Mouse (Mus musculus): Measurements from ENCODE around the gene Ccdc39. TPM values are rescaled to one million over a fixed set of nuclear protein-coding genes. Genes with fewer than 3 reads are reported as not detected.

Ccdc39 gene
- total RNA-seq, 1 experiment, result 1.2 TPM

- peak; percentile 39 for DNase-seq (ENCODE audit: low read depth, low spot score)
- H3K9me3 ChIP-seq (ENCODE audit: control insufficient read depth, insufficient read depth, low read depth, low read length), result no peaks in the 10 kb centered on the region
- H3K9ac ChIP-seq (ENCODE audit: insufficient read depth, low read depth, low read length, poor library complexity, severe bottlenecking), result no peak overlapping the region
- H3K36me3 ChIP-seq (ENCODE audit: control insufficient read depth, insufficient read depth, low read length, poor library complexity, severe bottlenecking), result no peaks in the 10 kb centered on the region
- peaks cover 3 to 7% of the 10 kb centered on the region in 2 experiments; a peak in 3 of 4 replicates for H3K4me1 ChIP-seq (ENCODE audit: control insufficient read depth in 2 of 2, insufficient read depth in 2 of 2, low read length in 2 of 2, poor library complexity in 1 of 2)
- in situ Hi-C loops (cut with MboI; ENCODE audit: low sequenced_read_pairs in 2 of 2, unreplicated experiment in 2 of 2), result no loop called here
- H3K4me3 ChIP-seq (ENCODE audit: insufficient read depth in 1 of 2, low read depth in 1 of 2, low read length in 2 of 2, poor library complexity in 1 of 2, severe bottlenecking in 1 of 2), result peak overlapping the region in 1 of 2 experiments; percentile 1; a peak in 1 of 4 replicates
- H3K27ac ChIP-seq (ENCODE audit: insufficient read depth, low read depth, low read length, poor library complexity, severe bottlenecking), result no peak overlapping the region
- TF ChIP-seq ZC3H11A (IDR thresholded peaks at IDR 0.05; ENCODE audit: borderline replicate concordance, low read depth, low read length) (no peak), ZNF384 (IDR thresholded peaks at IDR 0.05; ENCODE audit: low read depth, low read length) (peak; percentile 75), MAFK (IDR thresholded peaks at IDR 0.05; ENCODE audit: insufficient read depth, low read depth, low read length) (peak; percentile 25; the same call in 1 of the 2 replicates), CHD2 (IDR thresholded peaks at IDR 0.05; ENCODE audit: low read depth, low read length) (no peak), HCFC1 (IDR thresholded peaks at IDR 0.05; ENCODE audit: borderline replicate concordance, insufficient read depth, low read length) (no peak)
Observed at GRCm38 (mm10) chr3:33873366-33873765, 29.3 kb upstream of the Ccdc39 start.

- H3K27ac ChIP-seq (ENCODE audit: insufficient read depth, low read depth, low read length, poor library complexity, severe bottlenecking), result no peak overlapping the region
- in situ Hi-C loops (cut with MboI; ENCODE audit: low sequenced_read_pairs in 2 of 2, unreplicated experiment in 2 of 2), result no loop called here
- DNase-seq (ENCODE audit: low read depth, low spot score), result no peak
- no peaks in the 10 kb centered on the region for H3K36me3 ChIP-seq (ENCODE audit: control insufficient read depth, insufficient read depth, low read length, poor library complexity, severe bottlenecking)
- TF ChIP-seq HCFC1 (IDR thresholded peaks at IDR 0.05; ENCODE audit: borderline replicate concordance, insufficient read depth, low read length), result no peak
- TF ChIP-seq ZNF384 (IDR thresholded peaks at IDR 0.05; ENCODE audit: low read depth, low read length), result no peak
- no peak for TF ChIP-seq MAFK (IDR thresholded peaks at IDR 0.05; ENCODE audit: insufficient read depth, low read depth, low read length)
- no peak for TF ChIP-seq CHD2 (IDR thresholded peaks at IDR 0.05; ENCODE audit: low read depth, low read length)
- TF ChIP-seq ZC3H11A (IDR thresholded peaks at IDR 0.05; ENCODE audit: borderline replicate concordance, low read depth, low read length), result no peak
- no peak overlapping the region for H3K4me3 ChIP-seq (ENCODE audit: insufficient read depth in 1 of 2, low read depth in 1 of 2, low read length in 2 of 2, poor library complexity in 1 of 2, severe bottlenecking in 1 of 2)
- H3K9ac ChIP-seq (ENCODE audit: insufficient read depth, low read depth, low read length, poor library complexity, severe bottlenecking), result no peak overlapping the region
- no peaks in the 10 kb centered on the region for H3K4me1 ChIP-seq (ENCODE audit: control insufficient read depth in 2 of 2, insufficient read depth in 2 of 2, low read length in 2 of 2, poor library complexity in 1 of 2)
- H3K9me3 ChIP-seq (ENCODE audit: control insufficient read depth, insufficient read depth, low read depth, low read length), result no peaks in the 10 kb centered on the region
Observed at GRCm38 (mm10) chr3:33864000-33864540, 20.0 kb upstream of the Ccdc39 start.

- Histone ChIP-seq H3K9ac (ENCODE audit: insufficient read depth, low read depth, low read length, poor library complexity, severe bottlenecking) (no peak overlapping the region), H3K4me1 (ENCODE audit: control insufficient read depth in 2 of 2, insufficient read depth in 2 of 2, low read length in 2 of 2, poor library complexity in 1 of 2) (no peaks in the 10 kb centered on the region), H3K9me3 (ENCODE audit: control insufficient read depth, insufficient read depth, low read depth, low read length) (no peaks in the 10 kb centered on the region), H3K36me3 (ENCODE audit: control insufficient read depth, insufficient read depth, low read length, poor library complexity, severe bottlenecking) (no peaks in the 10 kb centered on the region), H3K27ac (ENCODE audit: insufficient read depth, low read depth, low read length, poor library complexity, severe bottlenecking) (no peak overlapping the region), H3K4me3 (ENCODE audit: insufficient read depth in 1 of 2, low read depth in 1 of 2, low read length in 2 of 2, poor library complexity in 1 of 2, severe bottlenecking in 1 of 2) (no peak overlapping the region)
- in situ Hi-C loops (cut with MboI; ENCODE audit: low sequenced_read_pairs in 2 of 2, unreplicated experiment in 2 of 2), result no loop called here
- DNase-seq (ENCODE audit: low read depth, low spot score), result no peak
- TF ChIP-seq ZNF384 (IDR thresholded peaks at IDR 0.05; ENCODE audit: low read depth, low read length) (no peak), ZC3H11A (IDR thresholded peaks at IDR 0.05; ENCODE audit: borderline replicate concordance, low read depth, low read length) (no peak), CHD2 (IDR thresholded peaks at IDR 0.05; ENCODE audit: low read depth, low read length) (no peak), HCFC1 (IDR thresholded peaks at IDR 0.05; ENCODE audit: borderline replicate concordance, insufficient read depth, low read length) (no peak), MAFK (IDR thresholded peaks at IDR 0.05; ENCODE audit: insufficient read depth, low read depth, low read length) (no peak)
Observed at GRCm38 (mm10) chr3:33858939-33859338, 14.8 kb upstream of the Ccdc39 start.

GRCm38 (mm10) chr3:33853062-33853461 is 9.0 kb upstream of the Ccdc39 start:
- Histone ChIP-seq H3K9me3 (ENCODE audit: control insufficient read depth, insufficient read depth, low read depth, low read length) (no peaks in the 10 kb centered on the region), H3K27ac (ENCODE audit: insufficient read depth, low read depth, low read length, poor library complexity, severe bottlenecking) (no peak overlapping the region), H3K4me3 (ENCODE audit: insufficient read depth in 1 of 2, low read depth in 1 of 2, low read length in 2 of 2, poor library complexity in 1 of 2, severe bottlenecking in 1 of 2) (no peak overlapping the region), H3K36me3 (ENCODE audit: control insufficient read depth, insufficient read depth, low read length, poor library complexity, severe bottlenecking) (no peaks in the 10 kb centered on the region), H3K9ac (ENCODE audit: insufficient read depth, low read depth, low read length, poor library complexity, severe bottlenecking) (no peak overlapping the region), H3K4me1 (ENCODE audit: control insufficient read depth in 2 of 2, insufficient read depth in 2 of 2, low read length in 2 of 2, poor library complexity in 1 of 2) (no peaks in the 10 kb centered on the region)
- TF ChIP-seq MAFK (IDR thresholded peaks at IDR 0.05; ENCODE audit: insufficient read depth, low read depth, low read length) (no peak), CHD2 (IDR thresholded peaks at IDR 0.05; ENCODE audit: low read depth, low read length) (no peak), ZC3H11A (IDR thresholded peaks at IDR 0.05; ENCODE audit: borderline replicate concordance, low read depth, low read length) (no peak), ZNF384 (IDR thresholded peaks at IDR 0.05; ENCODE audit: low read depth, low read length) (no peak), HCFC1 (IDR thresholded peaks at IDR 0.05; ENCODE audit: borderline replicate concordance, insufficient read depth, low read length) (no peak)
- in situ Hi-C loops (cut with MboI; ENCODE audit: low sequenced_read_pairs in 2 of 2, unreplicated experiment in 2 of 2), result no loop called here
- no peak for DNase-seq (ENCODE audit: low read depth, low spot score)

All from ES-E14 (cell line).